Mouse (Mus musculus): ENCODE results near the gene Bahcc1.
A peak's percentile ranks its signal among the peaks of the same experiment; 100 is the strongest.

The Bahcc1 gene

DNA sequence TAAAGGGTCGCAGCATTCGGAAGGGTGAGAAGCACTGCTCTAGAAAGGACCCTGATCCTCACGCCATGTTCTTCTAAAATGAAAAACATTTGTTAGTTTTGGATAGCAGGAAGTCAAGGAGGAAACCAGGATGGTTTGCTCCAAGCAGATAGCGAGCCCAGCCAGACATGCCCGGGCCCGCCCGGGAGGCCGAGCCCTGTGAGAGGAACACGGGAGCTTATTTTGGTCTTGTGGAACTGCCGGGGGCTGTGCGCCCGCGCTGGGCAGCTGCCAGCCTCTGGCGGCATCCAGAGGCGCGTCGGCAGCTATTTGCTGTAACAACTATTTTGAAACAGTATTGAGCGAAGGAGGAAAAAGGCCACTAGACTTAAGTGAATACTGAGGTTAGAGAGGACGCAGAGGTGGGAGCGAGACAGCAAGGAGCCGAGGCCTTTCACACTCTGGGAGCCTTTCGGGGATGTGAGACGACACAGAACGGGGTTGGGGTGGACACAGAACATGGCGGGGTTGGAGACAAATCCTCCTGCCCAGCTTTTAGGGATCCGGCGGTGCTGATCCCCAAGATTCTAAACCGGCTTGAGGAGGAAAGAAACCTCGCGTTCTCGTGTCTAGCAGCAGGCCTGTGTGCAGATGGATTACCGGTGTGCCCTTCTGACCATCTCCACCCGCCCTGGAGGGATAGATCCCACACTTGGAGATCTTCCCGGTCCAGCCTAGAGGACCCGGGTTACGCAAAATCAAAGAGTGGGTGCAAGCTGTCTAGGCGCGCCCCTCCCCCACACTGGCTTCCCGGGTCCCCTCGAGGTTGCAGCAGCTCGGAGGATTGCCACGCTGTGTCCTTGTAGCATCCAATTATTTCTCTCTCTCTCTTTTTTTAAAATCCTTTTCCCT, 2.6 kb upstream of the Bahcc1 start:
- DNase-seq = peak; percentile 75 to 81

DNA sequence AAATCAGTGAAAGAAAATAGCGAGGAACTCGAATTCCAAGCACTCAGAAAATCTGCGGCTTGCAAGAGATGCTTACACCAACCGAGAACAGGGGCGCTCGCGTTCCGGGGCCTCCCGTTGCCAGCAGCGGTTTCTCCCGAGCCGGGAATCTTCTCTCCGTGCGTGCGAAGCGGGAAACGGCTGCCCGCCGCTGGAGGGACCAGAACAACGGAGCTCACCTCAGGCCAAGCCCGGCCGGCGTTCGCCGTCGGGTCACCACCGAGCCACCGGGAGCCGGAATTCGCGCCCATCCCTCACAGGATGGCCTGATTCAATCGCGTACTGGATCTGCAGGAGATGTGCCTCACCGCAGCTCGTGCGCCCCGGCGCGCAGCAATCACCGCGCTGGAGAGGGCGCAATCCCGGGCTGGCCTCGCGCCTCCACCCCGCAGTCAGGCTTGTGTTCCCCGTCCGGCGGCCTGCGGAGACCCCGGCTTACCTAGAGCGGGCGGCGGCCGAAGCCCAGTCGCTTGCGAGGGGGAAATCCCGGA, 1.8 kb upstream of the Bahcc1 start:
- DNase-seq = peak; percentile 75 to 83

DNA sequence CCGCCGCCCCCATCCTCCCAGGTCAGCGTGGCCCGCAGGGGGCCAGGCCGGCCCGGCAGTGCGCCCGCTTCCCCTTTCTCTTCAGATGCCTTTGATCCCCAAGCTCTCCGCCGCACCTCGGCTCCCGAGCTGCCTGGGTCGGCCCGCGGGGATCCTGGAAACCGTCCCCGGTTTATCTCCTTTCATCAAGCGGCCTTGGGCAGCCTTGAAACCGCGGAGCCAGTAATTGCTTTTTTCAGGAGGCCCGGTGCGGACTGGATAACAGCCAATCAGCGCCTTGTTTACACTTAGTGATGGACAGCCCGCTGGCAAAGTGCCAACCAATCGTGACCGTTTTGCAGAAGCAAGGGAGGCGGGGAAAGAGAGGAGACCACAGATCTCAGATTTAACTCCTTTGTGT, 1.4 kb upstream of the Bahcc1 start:
- DNase-seq = peak; percentile 100

DNA sequence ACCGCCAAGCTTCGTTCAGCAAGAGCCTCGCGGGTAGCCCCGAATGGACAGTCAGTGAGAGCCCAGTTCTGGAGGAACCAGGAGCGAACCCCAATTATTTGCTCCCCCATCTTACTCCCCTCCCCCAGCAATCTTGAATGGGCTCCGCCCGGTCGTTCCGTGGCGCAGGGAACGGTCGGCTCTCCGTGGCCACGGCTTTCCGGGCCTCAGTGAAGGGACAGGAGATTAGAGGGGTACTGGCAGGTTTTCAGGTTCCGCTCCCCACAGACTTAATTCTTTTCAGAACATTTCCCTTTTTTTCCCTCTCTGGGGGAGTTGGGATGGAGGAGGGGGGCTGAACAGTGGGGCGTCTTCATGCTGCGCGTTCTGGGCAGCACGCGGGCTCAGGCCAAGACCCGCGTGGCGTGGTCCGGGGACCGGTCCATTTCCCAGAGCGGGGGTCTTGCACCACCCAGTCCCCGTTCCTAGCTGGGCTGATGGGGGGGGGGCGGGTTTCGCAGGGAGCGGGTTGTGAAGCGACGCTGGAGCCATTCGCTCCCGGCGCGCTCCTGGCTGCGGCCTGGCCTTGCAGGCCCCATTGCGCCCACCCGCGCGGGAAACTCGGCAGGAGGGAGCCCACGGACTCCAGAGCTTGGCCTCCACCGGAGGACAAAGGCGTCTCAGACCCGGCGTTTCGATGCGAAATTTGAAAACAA, 841 bp downstream of the Bahcc1 start:
- DNase-seq = peak; percentile 73 to 82

DNA sequence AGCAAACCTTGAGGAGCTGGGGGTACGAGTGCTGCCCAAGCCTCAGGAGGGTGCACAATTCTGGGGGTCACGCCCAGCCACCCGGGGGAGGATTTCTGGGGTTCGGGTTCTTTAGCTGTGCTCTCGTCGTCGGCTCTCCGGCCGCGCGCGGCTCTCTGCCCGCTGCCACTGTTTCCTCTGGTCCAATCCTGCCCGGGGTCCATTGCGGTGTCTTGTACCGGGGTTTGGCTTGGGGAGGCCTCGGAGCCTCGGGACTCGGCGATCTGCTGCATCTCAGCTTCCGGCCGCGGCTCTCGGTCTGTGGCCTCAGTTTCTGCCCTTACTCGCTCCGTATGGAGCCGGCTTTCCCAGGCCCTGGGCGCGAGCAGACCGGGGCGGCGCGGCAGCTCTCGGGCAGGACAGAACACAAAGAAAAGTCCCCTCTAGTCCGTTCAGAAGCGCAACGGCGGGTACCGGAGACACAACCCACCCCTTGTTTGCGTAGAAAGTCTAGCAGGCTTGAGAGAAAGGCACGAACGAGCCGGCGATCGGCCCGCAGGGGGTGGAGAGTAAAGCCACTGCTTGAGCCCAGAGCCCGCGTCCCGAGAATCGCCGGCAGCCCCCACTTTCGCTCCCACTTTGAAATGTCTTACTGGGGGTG, 1.5 kb downstream of the Bahcc1 start:
- DNase-seq = peak in 1 of 2 experiments; percentile 77

DNA sequence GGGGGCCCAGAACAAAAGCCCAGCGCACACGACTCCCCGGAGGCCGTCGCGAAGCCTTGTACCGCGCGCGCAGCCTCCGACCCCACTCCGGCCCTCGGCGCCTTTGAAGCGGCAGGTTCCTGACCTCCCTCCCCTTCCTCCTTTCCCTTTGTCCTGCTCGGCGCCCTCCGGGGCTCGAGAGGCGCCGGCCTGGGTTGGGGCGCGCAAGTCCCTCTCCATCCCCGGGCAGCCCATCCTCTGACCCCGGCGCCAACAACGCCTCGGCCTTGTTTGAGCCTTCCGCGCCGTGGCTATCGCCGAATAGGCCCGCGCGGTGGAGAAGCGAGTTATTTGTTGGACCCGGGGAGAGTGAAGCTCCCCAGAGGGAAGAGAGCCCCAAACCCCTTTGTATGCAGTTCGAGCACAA, 2.0 kb downstream of the Bahcc1 start:
- DNase-seq = peak; percentile 66 to 77

DNA sequence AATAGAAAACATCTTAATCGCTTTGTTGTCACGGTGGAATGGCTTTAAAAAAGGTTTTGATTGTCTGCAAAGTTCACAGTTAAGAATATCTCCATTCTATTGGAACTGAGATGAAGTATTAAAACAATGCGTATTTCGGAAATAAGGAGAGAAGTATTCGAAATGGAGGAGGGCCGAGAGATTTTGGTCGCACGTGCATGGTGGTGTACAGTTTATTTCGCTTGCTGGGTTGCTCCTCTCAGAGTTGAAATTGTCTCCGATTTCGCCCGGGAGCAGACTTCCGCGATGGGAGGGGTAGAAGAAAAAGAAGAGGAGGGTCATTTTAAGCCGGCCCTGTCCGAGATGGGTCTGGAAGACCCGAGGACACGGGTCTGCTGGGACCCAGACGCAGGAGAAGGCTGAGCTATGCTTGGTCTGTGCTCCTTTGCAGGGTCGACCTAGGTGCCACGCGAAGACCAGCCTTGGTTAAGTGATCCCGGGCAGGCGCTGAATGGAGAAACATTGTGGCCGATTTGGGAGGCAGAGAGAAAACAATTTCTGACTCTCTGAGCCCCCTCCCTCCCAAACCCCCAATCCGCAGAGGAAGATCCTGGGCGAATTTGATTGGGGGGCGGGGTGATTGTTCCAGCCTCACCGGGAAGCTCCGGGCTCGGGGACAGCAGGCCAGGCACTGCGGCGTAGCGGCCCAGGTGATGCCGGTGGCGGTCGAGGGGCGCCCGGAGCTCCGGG, 2.8 kb downstream of the Bahcc1 start:
- peak; percentile 73 to 82 for DNase-seq

DNA sequence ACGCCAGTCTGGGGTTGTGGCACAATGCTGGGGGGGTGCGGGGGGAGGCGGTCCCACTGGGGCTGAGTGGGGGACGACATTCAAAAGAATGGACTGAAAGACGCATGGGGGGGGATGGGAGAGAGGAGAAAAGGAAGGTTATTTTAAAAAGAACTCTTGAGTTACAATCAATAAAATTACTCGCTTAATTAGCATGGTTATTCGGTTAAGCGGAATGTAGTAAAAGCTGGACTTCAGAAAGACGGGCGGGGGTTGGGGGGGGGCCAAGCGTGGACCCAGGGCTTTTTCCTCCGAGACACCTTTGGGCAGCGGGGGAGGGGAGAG, 3.3 kb downstream of the Bahcc1 start:
- DNase-seq = no peak

DNA sequence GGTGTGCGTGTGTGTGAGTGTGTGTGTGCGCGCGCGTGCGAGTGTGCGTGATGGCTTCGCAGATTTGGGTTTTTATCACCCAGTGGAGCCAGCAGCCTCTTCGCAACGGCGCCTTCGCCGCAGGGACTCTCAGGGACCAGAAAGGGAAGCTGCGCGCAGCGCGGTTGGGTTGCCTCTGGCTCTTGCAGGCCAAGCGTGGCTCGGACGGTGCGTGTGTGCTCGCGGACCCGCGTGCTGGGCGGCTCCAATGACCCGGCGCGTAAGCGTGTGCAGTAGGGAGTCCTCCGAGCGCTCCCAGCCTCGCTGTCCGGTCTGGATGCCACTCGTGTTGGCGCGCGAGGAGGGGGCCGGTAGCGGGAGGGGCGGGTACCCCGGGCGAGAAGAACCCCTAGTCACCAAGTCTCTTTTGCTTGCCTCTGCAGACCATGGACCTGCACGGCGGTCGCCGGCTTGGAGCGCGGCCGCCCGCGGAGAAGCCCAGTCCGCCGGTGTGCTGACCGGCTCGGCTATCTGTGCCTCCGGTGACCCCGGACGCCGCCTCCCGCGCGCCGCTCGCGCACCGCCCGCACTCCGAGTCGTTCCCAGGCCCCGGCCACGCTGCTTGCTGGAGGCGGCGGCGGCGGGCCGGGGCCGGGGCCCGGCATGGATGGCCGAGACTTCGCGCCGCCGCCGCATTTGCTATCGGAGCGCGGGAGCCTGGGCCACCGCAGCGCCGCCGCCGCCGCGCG, 3.9 kb downstream of the Bahcc1 start:
- peak; percentile 84 to 89 for DNase-seq

DNA sequence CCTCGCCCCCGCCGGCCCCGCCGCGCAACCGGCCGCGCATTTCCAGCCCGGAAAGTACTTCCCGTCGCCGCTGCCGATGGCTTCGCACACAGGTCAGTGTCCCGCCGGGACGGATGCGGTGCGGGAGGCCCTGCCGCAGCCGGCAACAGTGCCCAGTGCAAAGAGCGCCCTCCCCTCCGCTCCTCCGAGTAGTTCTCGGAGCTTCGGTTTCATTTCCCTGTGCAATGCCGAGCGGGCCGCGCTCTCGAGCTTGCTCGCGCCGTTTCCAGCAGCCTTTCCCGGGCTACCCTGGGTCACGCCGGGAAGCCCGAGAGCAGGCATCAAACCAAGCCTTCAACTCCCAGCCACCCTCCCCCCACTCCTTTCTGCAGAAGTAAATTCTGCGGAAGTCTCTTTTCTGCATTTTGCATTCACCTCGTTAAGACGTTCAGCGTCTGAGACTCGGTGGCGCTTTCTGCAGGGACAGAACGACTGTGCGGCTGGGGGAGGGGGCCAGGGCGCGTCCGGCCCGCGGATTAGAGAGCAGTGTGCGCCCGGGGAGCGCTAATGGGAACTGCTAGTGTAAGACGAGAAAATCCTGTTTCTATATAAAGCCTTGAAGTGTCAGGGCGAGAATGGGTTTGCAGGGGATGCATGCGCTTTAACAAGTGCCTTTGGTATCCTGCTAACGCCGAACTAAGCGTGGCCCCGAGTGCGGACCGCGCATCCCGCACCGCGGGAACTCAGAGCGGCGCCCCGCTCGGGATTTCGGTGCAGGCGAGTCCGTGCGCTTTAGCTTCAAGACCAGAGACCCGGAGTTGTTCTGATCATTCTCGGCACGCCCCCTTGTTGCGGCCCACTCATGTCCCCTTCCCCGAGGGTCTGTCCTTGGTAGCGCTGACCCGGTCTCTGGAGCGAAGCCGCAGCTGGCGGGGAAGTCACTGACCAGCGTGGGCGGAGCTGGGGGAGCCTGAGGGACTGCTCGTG, 4.7 kb downstream of the Bahcc1 start:
- peak; percentile 74 to 80 for DNase-seq

DNA sequence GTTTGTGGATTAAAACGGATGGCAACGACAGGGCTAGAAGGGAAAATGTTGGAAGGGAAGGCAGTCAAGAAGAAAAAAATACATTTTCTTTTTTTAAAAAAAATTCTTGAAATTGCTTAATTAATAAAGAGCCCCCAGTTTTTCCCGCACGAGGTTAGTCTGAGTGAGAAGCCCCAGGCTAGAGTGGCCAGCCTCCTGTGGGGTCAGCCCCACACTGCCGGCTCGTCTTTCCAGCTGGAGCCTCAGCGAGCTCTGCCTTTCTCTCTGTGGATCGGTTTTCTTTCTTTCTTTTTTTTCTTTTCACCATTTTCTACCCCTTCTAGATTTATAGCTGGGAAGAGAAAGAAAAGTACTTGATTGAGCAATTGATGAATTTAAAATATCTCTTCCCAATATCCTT, 5.6 kb downstream of the Bahcc1 start:
- DNase-seq = peak; percentile 42 to 53

DNA sequence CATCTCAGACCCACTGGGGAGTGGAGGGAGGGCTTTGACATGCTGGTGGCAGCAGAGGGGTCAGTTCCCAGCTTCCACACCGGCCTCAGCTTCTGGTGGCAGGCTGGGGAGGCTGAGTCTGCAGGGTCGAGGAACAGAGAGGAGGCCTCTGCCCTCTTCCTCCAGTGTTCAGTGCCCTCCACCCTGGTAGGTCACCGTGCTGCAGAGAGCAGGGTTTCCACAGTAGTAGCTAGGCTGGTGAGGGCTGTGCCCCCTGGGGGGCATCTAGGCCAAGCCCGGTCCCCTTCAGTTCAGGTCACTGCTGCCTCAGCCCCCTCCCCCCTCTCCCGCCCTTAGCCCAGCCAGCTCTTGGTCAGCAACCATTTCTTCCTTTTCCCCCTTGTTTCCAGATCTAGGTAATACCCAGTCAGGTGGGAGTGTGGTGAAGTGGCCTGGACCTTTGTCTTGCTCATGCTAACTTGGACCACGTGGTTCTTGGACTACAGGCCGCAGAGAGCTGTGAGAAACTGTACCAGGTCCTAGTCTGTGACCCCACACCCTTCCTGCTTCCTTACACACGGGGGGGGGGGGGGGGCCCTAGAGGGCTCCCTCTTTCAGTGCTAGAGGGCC, 6.1 kb downstream of the Bahcc1 start:
- peak; percentile 63 to 64 for DNase-seq

DNA sequence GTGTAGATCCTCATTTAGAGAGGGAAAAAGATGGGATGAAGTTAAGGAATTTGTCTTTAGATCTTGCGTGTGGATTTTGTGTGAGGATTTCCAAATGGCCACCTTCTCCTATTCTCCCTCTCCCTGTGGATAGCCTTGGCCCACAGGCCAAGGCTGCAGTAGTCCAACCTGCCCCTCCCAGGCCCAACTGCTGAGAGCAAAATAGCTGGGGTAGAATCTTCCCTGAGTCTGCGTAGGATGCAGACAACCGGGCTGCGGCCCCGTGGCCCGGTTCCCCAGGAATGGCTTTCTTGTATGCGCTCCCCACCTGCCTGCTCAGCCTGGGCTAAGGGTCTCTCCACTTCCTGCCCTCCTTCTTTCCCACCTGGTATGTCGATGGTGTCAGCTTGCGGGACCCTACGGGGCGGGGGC, 6.8 kb downstream of the Bahcc1 start:
- DNase-seq = peak in 1 of 2 experiments; percentile 50

DNA sequence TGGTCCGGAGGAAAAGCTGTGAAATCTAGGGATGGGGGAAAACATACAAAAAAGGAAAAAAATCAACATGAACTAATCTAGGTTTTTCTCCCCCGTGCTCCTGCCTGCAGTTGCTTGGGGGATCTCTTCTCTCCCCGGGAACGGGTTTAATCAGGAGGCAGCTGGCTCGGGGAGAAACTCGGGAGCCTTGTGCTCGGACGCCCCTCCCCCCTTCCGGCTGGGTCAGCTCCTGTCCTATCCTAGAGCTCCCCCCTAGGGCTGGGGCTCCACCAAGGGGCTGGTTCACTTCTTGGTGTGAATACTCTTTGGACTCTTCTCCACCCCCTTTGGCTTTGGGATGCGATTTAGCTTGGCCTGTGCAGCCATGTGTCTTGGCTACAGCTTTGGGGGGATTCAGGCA, 7.5 kb downstream of the Bahcc1 start:
- peak; percentile 70 to 85 for DNase-seq

DNA sequence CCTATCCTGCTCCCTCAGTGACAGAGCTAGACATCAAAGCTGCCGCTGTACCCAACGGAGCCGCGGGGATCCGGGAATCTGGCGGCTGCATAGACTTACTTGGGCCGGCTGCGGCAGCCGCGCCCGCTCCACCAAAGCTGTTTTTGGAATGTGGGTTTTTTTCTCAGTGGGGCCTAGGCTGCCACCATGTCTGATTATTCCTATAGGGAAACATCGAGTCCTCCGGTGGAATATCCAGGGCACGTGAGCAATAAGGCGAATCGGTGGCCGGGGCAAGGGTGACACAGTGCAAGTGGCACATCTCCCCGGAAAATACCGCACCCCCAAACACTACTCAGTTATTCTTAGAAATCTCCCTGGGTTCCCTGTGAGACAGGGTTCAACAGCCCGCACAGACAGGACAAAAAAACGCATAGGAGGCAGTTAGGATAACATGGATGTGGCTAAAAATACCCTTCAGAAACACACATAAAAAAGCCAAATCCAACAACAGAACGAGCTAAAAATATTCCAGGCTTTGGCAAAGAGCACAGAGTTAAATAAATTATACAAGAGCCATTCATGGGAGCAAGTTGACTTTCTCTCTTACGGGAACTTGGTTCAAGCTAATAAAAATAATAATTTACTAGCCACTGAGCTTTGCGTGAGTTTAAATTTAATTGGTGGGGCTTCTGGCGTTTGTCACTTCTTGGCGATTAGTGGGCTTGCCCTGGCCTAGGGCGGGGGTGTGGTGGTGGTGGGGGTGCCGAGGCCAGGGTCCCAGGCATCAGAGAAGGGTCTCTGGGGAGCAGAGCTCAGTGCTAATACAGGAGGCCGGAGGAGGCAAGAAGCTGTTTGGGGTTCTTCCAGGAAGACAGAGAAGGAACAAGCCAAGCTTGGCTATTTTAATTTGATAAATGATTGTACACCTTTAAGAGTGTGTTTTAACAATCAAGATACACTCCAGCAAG, 8.5 kb downstream of the Bahcc1 start:
- peak; percentile 61 to 63 for DNase-seq

DNA sequence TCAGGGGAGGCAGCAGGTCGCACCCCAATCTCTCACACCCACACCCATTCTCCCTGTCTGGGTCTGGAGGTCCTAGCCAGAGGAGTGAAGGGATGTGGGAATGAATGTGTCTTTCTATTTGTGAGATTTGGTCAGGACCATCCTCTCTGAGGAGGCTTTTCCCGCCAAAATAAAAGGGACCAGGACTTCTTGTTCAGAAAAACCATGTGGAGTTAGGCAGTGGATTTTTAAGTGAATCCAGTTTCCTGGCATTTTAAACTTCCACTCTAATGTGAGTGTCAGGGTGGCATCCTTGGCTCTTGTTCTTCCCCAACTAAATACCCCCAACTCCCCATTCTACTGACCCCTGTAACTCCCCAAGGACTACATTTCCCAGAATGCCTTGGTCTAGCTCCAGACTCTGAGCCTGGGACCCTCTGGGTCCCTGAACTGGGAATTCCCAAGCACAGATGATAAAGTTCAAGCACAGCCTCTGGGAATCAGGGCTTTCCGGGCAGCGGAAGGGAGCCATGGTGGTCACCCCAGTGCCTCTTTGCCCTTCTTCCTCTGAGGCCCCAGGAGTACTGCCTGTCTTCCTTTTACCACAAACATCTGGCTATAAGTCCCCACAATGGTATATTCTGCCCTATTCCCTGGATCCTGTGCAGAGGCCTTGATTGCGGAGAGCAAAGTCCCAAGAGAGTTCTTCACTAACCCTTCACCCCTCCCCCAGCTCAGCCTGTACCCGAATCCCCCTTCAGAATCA, 9.4 kb downstream of the Bahcc1 start:
- peak in 1 of 2 experiments; percentile 24 for DNase-seq

DNA sequence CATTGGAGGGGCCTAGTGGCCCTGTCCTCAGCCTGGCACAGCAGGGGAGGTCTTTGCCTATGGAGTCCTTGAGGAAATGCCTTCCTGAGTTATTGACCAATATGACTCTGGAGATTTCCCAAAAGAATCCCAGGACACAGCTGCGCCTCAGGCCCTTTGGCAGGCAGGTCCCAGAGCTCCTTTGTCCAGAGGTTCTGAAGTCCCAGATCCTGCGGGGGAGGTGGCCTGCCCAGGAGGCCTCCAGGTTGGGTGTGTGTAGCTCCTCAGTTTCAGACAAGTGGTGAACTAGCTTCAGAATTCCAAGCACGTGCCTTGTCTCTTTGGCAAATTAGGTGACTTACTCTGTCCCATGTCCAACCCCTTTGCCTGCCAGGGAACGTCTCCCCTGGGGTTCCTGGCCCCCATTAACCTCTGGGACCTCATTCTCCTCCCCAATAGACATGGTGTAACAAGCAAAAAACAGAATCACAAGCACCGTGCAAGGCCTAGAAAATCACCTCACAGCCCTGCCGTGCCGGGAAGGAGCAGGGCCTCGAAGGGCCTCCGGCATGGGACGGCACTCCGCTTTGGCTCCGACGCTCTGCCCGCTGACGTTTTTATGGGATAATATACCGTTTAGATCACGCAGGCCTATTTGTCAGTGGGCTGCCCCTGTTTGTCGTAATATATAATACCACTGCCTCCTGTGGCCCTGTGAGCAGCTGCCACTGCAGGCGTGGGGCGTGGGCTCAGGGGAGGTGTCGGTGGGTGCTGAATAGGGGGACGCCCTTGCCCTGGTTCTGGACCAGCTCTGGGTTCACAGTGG, 10.2 kb downstream of the Bahcc1 start:
- DNase-seq = no peak

DNA sequence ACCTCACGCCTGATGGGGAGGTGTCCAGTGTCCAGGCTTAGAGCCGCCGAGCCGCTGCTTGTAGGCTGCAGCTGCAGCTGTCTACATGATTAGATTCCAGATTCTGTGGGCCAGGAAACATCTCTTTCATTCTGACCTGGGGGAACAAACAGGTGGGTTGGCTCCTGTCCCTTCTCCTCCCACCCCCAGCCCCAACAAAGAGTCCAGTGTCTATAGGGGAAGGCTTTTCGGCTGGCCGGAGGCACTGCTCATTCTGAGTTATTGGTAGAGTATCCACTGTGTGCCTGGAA, 10.7 kb downstream of the Bahcc1 start:
- DNase-seq = no peak
